Mouse (Mus musculus): ENCODE measurements around the gene Pigyl.

Pigyl gene

GRCm38 (mm10) chr9:22156497-22157245, at the start of gene Pigyl:
Gene Pigyl, plus strand, starts transcription at chr9:22156846.
- peak; percentile 99 to 100 for DNase-seq

GRCm38 (mm10) chr9:22108194-22108593, 48.5 kb upstream of the Pigyl start:
- no peak for DNase-seq

- DNase-seq: no peak
Observed at GRCm38 (mm10) chr9:22115635-22116034, 41.0 kb upstream of the Pigyl start.

- peak in 1 of 2 experiments; percentile 35 for DNase-seq
Observed at GRCm38 (mm10) chr9:22116086-22116485, 40.6 kb upstream of the Pigyl start.

GRCm38 (mm10) chr9:22116740-22117426, 39.8 kb upstream of the Pigyl start, which contains the start of gene Elof1:
Gene Elof1, minus strand, starts transcription at chr9:22117172.
- peak; percentile 93 to 96 for DNase-seq

GRCm38 (mm10) chr9:22117754-22118456, 38.7 kb upstream of the Pigyl start:
- DNase-seq: peak; percentile 63 to 82

GRCm38 (mm10) chr9:22119543-22119942, 37.1 kb upstream of the Pigyl start:
- DNase-seq: no peak

- no peak for DNase-seq
Observed at GRCm38 (mm10) chr9:22121545-22121944, 35.1 kb upstream of the Pigyl start.

- no peak for DNase-seq
Observed at GRCm38 (mm10) chr9:22122005-22122404, 34.6 kb upstream of the Pigyl start.

GRCm38 (mm10) chr9:22123069-22123609, 33.5 kb upstream of the Pigyl start:
- DNase-seq: no peak

GRCm38 (mm10) chr9:22124169-22124568, 32.5 kb upstream of the Pigyl start:
- DNase-seq: no peak

- no peak for DNase-seq
Observed at GRCm38 (mm10) chr9:22125246-22126027, 31.2 kb upstream of the Pigyl start.

- no peak for DNase-seq
Observed at GRCm38 (mm10) chr9:22131226-22131981, 25.2 kb upstream of the Pigyl start.

GRCm38 (mm10) chr9:22132220-22132619, 24.4 kb upstream of the Pigyl start:
- DNase-seq: no peak

- DNase-seq: no peak
Observed at GRCm38 (mm10) chr9:22134246-22134890, 22.3 kb upstream of the Pigyl start.

GRCm38 (mm10) chr9:22134988-22135643, 21.5 kb upstream of the Pigyl start:
- DNase-seq: no peak

- no peak for DNase-seq
Observed at GRCm38 (mm10) chr9:22135644-22136390, 20.8 kb upstream of the Pigyl start, which contains the start of gene Acp5. Gene Acp5, minus strand, starts transcription at chr9:22135711.

GRCm38 (mm10) chr9:22136765-22137547, 19.7 kb upstream of the Pigyl start:
- no peak for DNase-seq

GRCm38 (mm10) chr9:22138480-22138879, 18.2 kb upstream of the Pigyl start:
- DNase-seq: peak; percentile 61 to 74

All from cerebellum, postnatal 25 days (tissue).